Mouse (Mus musculus) mouse trophoblast stem cell (cell line): ENCODE data around the gene Arl6ip5.

ENCODE experiments used
- in situ Hi-C, 2 experiments: fragments of 300-500 bp; cut with MseI, MboI; formaldehyde crosslinking; loops; 2 replicates in 1 of 2; 3 replicates in 1 of 2; pipeline ENCODE4 v1.15.1; 2025

Gene Arl6ip5

DNA sequence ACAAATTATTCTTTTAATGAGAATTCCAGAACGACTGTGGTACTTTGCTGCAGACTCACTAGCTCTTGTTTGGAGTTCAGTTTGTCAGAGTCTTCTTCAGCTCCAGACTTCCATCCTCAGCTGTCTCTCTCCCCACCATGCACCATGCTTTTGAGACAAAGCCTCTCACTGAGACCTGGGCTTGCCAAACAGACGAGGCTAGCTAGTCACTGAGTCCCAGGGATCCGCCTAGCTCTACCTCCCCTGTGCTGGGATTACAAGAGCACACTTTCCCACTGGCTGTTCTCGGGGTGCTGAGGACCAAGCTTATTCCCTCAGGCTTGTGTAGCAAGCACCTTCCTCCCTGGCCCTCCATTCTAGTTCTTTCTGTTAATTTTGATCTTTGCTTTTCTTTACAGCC, 13.1 kb downstream of the Arl6ip5 start:
- in situ Hi-C loops, result no loop called here

DNA sequence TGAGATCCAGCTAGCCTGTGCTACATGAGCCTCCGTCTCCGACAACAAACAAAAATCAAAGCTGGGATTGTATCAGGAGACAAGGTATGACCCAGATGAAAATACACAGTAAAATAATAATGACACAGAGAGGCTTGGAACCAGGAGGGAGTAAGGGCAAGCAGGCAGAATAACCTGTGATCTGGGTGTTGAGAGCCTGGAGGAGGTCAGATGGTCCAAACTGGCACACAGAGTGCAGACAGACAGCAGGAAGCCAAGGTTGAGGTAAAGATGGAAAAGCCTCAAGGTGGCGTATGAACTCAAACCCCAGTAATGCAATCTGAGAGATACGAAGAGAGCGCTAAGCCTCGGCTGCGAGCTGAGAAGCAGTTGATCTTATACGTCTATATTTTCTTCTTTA, 14.0 kb downstream of the Arl6ip5 start:
- in situ Hi-C loops, result no loop called here

DNA sequence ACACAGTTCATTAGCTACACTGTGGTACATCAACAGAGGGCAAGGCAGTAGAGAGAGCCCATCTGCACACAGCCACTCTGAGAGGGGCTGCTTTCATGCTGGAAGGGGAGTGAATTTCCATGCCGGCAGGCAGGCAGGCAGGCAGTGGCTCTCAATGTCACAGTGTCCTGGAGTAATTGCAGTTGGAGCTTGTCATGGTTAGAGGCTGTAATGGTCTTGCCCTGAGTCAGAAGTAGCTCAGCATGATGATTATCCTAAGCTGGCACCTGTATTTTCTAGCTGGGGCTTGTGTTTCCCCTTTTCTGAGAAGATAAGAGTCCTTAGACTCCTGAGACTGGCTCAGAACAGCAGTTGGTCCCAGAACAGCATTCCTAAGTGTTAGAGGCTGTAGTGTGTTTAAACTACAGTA, 15.6 kb downstream of the Arl6ip5 start:
- in situ Hi-C loops, result no loop called here

DNA sequence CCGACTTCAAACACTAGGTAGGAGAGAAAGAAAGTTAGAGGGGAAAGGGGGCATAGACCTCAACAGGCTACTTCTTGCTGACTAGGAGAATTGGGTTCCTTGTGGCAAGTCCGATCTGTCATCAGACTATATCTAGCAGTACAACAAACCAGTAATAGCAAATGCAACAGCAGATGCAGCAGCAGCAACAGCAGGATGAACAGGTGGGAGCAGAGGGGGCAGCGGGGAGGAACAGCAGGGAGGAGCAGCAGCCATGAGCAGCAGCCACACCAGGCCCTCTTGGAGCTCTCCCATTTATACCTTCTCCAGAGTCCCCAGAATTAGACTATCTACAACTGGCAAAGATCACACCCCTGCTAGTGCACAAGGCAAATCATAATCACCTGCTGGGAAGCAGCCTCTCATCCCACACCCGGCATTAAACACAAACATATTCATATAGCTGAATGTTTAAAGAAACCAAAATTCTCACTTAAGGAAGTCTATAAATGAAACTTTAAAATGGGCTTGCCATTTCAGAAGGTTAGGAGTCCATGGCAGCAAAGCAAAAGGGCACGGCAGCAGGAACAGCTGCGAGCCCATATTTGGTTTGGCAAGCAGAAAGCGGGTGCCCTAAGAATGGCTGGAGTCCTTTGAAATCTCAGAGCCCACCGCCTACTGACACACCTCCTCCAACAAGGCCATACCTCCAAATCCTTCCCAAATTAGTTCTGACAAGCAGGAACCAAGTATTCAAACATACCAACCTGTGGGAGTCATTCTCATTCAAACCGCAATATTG, 16.8 kb downstream of the Arl6ip5 start:
- in situ Hi-C loops, result no loop called here

DNA sequence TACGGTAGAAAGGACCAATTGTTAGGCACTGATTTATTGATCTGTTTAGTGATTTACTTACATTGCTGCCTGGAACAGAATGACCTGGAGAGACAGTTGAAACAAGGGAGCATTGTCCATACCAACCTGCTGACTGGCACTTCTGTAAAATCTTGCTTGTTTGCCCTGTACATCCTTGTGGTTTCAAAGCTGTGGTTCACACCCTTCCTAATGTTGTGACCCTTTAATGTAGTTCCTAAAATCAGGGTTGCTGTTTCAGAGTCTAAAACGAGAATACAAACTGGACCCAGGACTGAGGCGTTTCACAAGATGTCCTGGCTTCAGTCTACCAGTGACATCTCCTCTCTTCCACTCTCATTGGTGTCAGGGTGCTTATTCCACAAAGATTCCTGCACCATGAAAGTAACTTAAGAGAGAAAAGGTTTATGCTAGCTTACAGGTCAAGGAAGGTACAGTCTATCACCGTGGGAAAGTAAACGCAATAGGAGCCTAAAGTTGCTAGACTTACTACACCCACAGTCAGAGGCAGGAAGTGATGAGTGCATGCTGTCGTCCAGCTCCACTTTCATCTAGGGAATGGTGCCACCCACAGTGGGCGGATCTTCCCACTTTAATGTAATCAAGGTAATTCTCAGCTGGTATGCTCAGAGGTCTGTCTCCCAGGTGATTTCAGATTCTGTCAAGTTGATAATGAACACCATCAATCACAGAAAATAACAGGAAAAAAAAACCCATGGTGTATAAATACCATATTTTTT, 24.6 kb downstream of the Arl6ip5 start:
- in situ Hi-C loops, result no loop called here

DNA sequence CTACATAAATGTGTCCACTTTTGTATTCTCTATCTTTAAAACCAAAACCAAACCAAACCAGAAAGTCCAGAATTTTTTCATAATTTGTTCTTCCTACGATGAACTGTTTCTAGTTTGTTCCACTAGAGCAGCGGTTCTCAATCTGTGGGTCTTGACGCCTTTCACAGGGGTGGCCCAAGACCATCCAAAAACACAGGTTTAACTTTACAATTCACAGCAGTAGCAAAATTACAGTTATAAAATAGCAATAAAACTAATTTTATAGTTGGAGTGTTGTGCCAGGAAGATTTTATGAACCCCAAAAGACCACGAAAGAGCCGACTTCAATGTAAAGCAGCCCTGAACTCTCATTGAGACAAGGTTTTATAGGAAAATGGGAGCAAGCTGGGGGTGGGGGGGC, 25.6 kb downstream of the Arl6ip5 start:
- in situ Hi-C loops, result no loop called here

DNA sequence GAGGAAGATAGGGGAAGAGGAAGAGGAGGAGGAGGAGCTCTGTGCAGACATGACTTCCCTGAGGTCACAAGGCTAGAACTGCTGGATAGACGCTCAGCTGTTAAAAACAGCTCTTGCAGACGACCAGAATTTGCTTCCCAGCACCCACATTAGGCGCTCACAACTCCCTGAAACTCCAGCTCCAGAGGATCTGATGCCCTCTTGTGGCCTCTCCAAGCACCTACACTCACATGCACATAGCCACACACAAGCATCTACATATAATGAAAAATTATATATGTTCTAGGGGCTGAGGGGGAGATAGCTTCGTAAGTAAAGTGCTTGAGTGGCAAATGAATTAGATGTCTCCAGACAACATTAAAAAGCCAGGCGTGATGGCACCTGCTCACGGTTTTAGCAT, 28.9 kb downstream of the Arl6ip5 start:
- in situ Hi-C loops, result no loop called here

DNA sequence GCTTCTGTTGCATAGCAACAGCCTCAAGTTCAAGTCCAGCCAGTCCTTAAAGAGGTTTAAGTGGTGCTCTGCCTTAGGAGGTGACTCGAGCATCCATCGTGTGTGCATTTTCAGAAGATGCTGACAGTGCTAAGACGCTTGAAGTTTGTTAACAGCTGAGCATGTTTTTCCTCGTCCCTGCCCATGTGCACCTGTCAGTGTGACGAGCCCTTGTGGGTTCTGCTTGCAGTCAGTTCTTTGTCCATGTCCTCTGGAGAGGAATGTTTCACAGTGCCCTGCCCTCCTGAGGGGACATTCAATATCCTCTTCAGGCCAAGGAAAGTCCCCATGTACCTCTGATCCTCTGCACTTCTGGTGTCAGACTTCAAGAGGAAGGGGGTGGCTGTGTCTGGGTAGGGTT, 29.6 kb downstream of the Arl6ip5 start:
- in situ Hi-C loops, result no loop called here

DNA sequence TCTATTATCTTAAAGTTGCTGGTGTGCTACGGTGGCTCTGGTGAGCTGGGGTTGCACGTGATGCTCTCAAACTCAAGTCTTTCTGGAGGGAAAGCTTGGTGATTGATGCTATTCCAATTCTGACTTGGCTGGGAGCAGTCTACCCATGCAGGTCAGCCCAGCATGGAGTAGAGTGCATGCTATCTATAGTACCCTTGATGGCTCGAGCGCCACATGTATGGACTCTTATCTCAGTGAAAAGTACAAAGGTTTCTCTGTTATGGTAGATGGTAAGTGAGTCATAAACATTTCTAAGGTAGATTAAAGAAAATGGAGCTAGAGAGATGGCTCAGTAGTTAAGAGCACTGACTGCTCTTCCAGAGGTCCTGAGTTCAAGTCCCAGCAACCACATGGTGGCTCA, 32.0 kb downstream of the Arl6ip5 start:
- in situ Hi-C loops, result no loop called here

DNA sequence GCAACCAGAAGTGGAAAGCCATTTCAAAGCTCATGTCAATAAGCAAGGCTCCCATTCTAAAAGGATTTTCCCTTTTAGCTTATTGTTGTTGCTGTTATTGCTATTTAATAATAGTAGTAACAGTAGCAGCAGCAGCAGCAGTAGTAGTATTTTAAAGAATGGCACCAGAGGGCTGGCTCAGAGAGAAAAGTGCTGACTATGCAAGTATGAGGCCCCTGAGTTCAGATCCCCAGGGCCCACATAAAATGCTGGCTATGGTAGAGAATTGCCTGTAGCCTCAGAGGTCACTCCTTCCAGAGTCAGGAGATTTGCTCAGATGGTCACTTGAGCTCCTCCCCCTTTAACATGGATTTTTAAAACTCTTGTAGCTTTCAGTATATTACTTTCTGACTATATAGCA, 34.7 kb downstream of the Arl6ip5 start:
- in situ Hi-C loops, result no loop called here

DNA sequence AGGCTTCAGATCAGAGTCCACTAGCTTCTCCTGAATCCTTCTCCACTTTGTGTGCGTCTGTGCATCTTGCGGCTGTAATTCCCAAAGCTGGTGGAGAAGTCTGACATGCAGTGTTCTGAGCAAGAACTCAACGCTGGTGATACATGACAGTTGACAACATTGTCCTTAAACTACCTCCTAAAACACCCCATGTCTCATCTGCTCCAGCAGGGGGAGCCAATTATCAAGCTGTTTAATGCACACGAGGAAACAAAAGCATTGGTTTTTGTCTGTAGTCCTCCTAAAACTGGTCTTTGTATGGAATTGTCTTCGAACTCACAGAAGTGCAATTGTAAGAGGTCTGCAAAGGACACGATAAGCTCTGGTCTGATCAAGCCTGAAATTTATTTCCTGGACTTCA, 40.5 kb downstream of the Arl6ip5 start:
- in situ Hi-C loops, result loop anchor here (10.0 to 25.0 kb wide), 2 partner anchors 274 to 486 kb away; no protein-coding TSS in a partner anchor

DNA sequence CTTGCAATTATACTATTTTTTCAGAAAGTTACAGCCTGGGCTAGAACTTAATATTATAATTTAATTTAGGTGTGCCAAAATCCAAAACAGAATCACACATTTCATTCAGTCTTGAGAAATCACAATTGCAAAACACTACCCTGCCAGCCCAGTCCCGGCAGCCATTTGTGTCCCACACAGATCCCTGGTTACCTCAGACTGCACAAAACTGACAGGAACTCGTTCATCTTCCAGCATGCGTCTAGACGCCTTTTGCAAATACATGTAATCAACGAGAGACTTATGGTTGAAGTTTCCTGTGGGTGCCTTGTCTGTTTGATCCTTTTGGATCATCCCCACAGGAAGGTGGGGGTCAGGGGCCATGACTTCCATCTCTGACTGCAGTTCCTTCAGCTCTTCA, 41.6 kb downstream of the Arl6ip5 start:
- in situ Hi-C loops, result loop anchor here (10.0 to 25.0 kb wide), 2 partner anchors 273 to 485 kb away; no protein-coding TSS in a partner anchor

DNA sequence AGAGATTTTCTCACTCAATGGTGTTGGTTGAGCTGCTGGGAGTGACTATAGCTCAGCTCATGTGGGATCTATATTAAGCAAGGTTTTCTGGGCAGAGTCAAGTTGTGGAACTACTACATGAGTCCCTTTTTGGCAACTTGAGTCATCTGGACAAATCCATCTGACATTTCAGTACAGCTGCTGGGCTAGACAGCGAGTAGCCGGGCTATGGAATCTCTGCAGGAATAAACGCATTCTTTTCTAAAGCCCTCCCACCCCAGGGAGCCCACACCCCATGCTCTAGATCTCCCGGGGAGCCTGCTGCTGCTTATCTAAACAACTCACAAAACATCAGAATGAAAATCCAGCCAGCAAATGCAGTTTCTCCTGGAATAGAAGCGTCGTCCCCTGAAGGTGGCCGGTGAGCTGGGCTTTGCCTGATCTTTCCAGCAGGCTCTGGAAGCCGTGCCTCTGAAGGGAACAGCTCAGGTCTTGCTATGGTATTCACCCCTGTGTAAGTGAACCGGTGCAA, 42.3 kb downstream of the Arl6ip5 start, which contains the start of gene Lmod3:
Gene Lmod3 (minus strand): TSS at position 49 of the 511 bp plus-strand sequence.
- in situ Hi-C loops, result loop anchor here (10.0 to 25.0 kb wide), 2 partner anchors 272 to 485 kb away; no protein-coding TSS in a partner anchor

DNA sequence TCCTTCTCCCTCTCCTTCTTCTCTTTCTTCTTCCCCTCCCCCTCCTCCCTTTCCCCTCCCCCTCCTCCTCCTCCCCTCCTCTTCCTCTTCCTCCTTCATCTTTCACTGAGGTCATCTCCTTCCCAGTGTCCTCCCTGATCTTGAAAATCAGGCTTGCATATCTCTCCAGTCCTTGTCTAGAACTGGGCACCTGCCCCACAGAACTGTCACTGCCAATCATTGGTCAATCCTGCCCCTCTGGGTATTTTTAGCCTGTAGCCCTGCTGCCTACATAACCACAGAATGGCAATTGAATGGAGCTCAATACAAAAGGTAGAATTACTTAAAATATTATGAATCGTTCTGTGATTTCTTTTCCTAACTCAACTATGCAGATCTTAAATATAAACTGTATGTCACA, 48.0 kb downstream of the Arl6ip5 start:
- in situ Hi-C loops, result loop anchor here (10.0 to 25.0 kb wide), 2 partner anchors 266 to 479 kb away; no protein-coding TSS in a partner anchor

DNA sequence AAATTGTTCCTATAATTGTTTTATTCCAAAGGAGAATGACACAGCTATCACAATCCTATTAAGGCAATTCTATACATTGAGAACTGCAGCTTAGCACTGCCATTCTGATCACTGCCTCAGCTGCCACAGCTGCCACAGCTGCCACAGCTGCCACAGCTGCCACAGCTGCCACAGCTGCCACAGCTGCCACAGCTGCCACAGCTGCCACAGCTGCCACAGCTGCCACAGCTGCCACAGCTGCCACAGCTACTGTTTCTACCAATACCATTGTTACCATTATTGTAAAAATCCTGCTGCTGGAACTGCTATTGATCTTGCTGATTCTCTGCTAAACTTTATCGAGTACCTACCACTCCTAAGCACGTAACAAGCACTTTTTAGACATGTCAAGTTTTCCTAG, 49.4 kb downstream of the Arl6ip5 start:
- in situ Hi-C loops, result loop anchor here (10.0 to 25.0 kb wide), 2 partner anchors 265 to 477 kb away; no protein-coding TSS in a partner anchor

DNA sequence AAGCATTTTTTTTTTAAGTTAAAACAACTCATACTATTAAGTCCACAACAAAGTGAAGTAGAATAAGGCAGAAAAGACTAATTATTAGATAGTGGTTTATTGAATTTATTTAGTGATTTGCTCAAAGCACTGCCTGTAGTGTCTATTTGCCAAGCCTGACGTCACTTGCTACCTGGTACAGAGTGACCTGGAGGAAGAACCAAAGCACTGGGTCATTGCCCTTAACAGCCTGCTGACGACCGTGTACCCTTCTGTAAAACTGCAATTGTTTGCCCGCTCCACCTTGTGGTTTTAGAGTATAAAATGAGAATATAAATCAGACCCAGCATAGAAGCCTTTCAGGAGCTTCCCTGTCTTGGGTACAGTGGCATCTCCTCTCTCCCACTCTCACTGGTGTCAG, 51.7 kb downstream of the Arl6ip5 start:
- in situ Hi-C loops, result loop anchor here (25.0 kb wide), 1 partner anchor 475 kb away; no protein-coding TSS in a partner anchor

DNA sequence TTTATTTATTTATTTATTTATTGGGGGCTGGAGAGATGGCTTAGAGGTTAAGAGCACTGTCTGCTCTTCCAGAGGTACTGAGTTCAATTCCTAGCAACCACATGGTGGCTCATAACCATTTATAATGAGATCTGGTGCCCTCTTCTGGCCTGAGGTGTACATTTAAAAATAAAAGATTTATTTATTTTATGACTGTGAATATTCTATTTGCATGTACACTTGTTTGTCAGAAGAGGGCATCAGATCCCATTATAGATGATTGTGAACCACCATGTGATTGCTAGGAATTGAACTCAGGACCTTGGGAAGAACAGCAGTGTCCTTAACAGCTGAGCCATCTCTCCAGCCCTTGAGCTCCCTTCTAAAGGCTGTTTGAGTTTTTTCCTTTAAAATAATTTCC, 53.3 kb downstream of the Arl6ip5 start:
- in situ Hi-C loops, result loop anchor here (25.0 kb wide), 1 partner anchor 474 kb away; no protein-coding TSS in a partner anchor

DNA sequence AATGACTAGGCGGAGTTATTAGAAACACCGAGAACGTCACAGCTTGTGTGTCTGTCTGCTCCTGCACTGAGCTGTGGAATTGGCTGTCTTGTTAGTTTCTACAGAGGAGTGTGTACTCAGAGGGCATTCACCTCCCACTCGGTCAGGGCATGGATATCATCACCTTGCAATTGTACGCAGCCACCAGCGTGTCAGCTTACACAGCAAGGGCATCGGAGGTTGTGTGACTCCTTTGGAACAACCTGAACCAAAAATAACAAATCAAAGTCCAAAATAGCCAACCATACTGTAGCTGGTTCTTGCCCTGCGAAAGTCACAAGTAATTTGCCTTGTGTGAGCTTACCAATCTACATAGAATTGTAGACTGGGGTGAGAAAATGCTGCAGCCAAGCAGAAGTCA, 54.8 kb downstream of the Arl6ip5 start:
- in situ Hi-C loops, result loop anchor here (25.0 kb wide), 1 partner anchor 472 kb away; no protein-coding TSS in a partner anchor

DNA sequence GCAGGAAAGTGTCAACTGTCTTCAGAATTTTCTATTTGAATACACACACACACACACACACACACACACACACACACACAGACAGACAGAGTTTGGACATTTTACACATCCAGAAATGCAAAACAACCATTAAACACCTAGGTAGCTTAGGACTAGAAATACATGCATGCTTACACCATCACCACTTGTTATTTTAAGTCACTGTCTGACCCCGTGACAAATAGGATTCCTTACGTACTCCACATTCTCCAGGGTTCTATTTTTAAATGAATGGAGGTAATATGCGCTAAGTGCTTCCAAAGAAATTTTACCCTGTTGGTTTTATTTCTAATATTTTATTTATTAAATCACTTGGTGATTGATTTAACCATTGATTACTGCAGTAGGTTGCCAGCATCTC, 55.2 kb downstream of the Arl6ip5 start:
- in situ Hi-C loops, result loop anchor here (25.0 kb wide), 1 partner anchor 472 kb away; no protein-coding TSS in a partner anchor

DNA sequence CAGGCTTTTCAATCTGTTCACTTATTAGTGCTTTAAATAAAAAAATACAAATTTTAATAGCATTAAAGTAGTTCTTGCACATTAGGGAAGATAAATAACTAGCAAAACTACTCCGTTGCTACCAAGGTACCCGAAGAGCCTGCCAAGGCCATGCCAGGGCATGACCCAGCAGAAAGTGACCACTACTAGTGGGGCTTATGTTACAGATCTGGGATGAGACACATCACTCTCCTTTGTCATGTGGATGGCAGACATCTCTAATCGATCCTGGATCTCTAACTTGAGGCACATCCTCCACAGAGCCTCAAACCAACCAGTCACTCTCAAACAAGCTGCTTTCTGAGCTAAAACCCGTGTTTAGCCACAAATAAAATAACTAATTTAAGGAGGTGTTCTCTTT, 56.2 kb downstream of the Arl6ip5 start:
- in situ Hi-C loops, result loop anchor here (25.0 kb wide), 1 partner anchor 471 kb away; no protein-coding TSS in a partner anchor

DNA sequence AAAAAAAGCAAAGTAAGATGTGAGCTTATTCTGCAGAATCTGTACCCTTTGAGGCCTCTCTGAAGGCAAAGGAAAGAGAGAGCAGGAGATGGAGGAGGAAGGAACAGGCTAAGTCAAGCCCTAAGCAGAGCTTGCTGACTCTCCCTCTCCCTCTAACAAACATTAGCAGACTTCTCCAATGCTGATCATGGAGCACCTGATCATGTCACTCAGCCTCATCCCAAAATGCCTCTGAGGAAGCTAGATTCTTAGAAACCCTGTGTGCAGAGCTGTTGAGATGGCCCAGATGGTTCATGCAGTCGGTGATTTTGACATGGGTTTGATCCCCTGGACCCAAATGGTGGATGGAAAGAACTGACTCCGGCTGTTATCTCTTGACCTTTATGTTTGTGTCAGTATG, 56.6 kb downstream of the Arl6ip5 start:
- in situ Hi-C loops, result loop anchor here (25.0 kb wide), 1 partner anchor 470 kb away; no protein-coding TSS in a partner anchor

DNA sequence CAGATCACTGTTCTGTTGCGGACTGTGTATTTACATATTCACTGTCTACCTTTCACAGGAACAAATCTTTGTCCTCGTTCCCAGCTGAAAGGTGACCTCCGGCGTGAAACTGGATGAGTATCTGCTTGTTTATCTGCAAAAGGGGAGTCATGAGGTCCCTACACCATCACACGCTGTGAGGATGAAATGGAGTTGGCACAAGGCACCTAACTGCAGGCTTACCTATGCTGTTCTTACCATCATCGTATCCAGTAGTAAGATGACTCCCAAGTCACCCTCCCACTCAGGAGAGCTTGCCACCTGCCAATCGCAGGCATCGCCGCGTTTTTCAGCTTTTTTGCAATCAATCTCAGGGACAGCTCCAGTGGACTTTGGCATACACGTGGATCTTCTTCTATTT, 59.1 kb downstream of the Arl6ip5 start:
- in situ Hi-C loops, result loop anchor here (25.0 kb wide), 1 partner anchor 468 kb away; no protein-coding TSS in a partner anchor
